Mouse (Mus musculus) MEL (cell line): ENCODE results near the gene Rbpj.

Source experiments
- E2F4 ChIP-seq: IDR thresholded peaks from 2 replicates; pipeline ENCODE4 v1.6.1; 2011; ENCODE audit warnings: low read depth, low read length, improper control_type of control experiment, borderline replicate concordance
- EP300 ChIP-seq, 2 experiments: IDR thresholded peaks; 2 replicates each; pipeline ENCODE4 v1.6.1; 2011; ENCODE audit warnings: improper control_type of control experiment in 2 of 2, low read length in 2 of 2, low read depth in 1 of 2, mild to moderate bottlenecking in 1 of 2
- GATA1 ChIP-seq: IDR thresholded peaks from 2 replicates; pipeline ENCODE4 v1.6.1; 2011; ENCODE audit warnings: low read depth, low read length, improper control_type of control experiment
- HCFC1 ChIP-seq: IDR thresholded peaks from 2 replicates; pipeline ENCODE4 v1.6.1; 2012; ENCODE audit warnings: low read depth, mild to moderate bottlenecking, inconsistent platforms, low read length, improper control_type of control experiment, moderate library complexity
- MAFK ChIP-seq: IDR thresholded peaks from 2 replicates; pipeline ENCODE4 v1.6.1; 2011; ENCODE audit warnings: low read depth, mild to moderate bottlenecking, low read length, improper control_type of control experiment, borderline replicate concordance

GRCm38 (mm10) chr5:53494536-53495159, 28.7 kb downstream of the Rbpj start:
- no peak for TF ChIP-seq EP300 (IDR thresholded peaks at IDR 0.05; ENCODE audit: low read depth in 1 of 2, low read length in 2 of 2)
- no peak for TF ChIP-seq GATA1
- TF ChIP-seq HCFC1 = no peak
- no peak for TF ChIP-seq E2F4
- no peak for TF ChIP-seq MAFK
